Comparison of ENCODE assay signal across 9 mouse cellular contexts in the genomic region with DNA sequence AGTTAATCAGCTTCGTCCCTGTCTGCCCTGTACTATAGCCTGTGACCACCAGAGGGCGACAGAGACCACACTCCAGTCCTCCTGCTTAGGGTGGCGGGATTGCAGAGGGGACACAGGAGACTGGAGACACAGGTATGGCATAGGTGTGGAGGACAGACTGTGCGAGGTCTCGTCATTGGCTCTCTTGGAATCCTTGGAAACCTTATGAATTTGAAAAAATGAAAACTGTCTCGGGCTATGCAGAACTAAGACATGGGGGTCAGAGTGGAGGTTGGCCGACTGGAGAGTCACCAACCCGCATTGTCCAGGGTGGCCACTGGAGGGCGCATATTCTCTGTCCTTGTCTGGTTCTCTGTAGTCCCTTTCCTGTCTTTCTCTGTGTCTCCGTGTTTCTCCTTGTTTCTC. TPM values are rescaled to one million over a fixed set of nuclear protein-coding genes. Genes with fewer than 3 reads are reported as not detected.
DNase-seq lines count a peak whose midpoint lies in the region; ATAC-seq and TF ChIP-seq lines count a peak whose summit lies in the region.
"Had no signal": no experiment of that assay in that cellular context is flagged by ENCODE, and none has a peak within 500 bp of the region (broad histone marks: within the 10 kb centered on the region; RNA-seq: fewer than 3 reads in every experiment).

No protein-coding gene starts in this region.

- ATAC-seq in erythroblast, adult 5-6 weeks (replicated peaks; ENCODE audit: low FRiP score, poor library complexity, severe bottlenecking), result peak; percentile 82
- ATAC-seq in heart, embryonic 12.5 days (ENCODE audit: insufficient number of reproducible peaks, low FRiP score), result peak; percentile 55
- peak; percentile 55 for ATAC-seq in kidney, embryonic 16.5 days (ENCODE audit: low FRiP score, low TSS enrichment)

- no peaks in the 10 kb centered on the region for H3K36me3 ChIP-seq in heart, embryonic 12.5 days
- H3K36me3 ChIP-seq in kidney, embryonic 16.5 days (ENCODE audit: insufficient read depth, low read length), result no peaks in the 10 kb centered on the region
- H3K36me3 ChIP-seq in liver, adult 2 months (ENCODE audit: control insufficient read depth, insufficient read depth, low read length), result no peaks in the 10 kb centered on the region
- H3K36me3 ChIP-seq in myocyte (ENCODE audit: control insufficient read depth, insufficient read depth), result no peaks in the 10 kb centered on the region

- peak; percentile 82 for DNase-seq in CD4-positive helper T cell, adult 2 months (ENCODE audit: low read depth, low spot score)
- peak; percentile 94 for DNase-seq in brain, embryonic 14.5 days (ENCODE audit: low read depth)
- peak; percentile 67 for DNase-seq in liver, adult 2 months (ENCODE audit: extremely low read depth, low read depth, low spot score)
- DNase-seq in spleen, postnatal 4 days (ENCODE audit: low spot score in 2 of 2), result peak; percentile 80 to 95

- WGBS in heart, embryonic 12.5 days, result under 1% methylated on average over 10 of the region's 10 CpGs
- WGBS in kidney, embryonic 16.5 days, result under 1% methylated on average over 10 of the region's 10 CpGs
- 0% methylated on average over 10 of the region's 10 CpGs for WGBS in liver, adult 2 months

- H3K27ac ChIP-seq in heart, embryonic 12.5 days (ENCODE audit: poor library complexity, severe bottlenecking), result no peak overlapping the region
- no peak overlapping the region for H3K27ac ChIP-seq in kidney, embryonic 16.5 days (ENCODE audit: low read length)
- H3K27ac ChIP-seq in liver, adult 2 months (replicated peaks; ENCODE audit: insufficient read depth, low read depth, low read length), result no peak overlapping the region

- peak overlapping the region; percentile 23 for H3K4me3 ChIP-seq in heart, embryonic 12.5 days
- peak overlapping the region; percentile 29 for H3K4me3 ChIP-seq in kidney, embryonic 16.5 days (ENCODE audit: low read length)
- no peak overlapping the region for H3K4me3 ChIP-seq in liver, adult 2 months (ENCODE audit: insufficient read depth, low read depth, low read length)
- no peak overlapping the region for H3K4me3 ChIP-seq in myocyte
- H3K4me3 ChIP-seq: erythroblast, embryonic 14.5 days had no signal

- peaks cover 28% of the 10 kb centered on the region for H3K4me1 ChIP-seq in heart, embryonic 12.5 days (replicated peaks)
- H3K4me1 ChIP-seq in kidney, embryonic 16.5 days (ENCODE audit: insufficient read depth, low read length), result peaks cover 28% of the 10 kb centered on the region
- peaks cover 6% of the 10 kb centered on the region; the same call in 1 of the 2 replicates for H3K4me1 ChIP-seq in liver, adult 2 months (ENCODE audit: control insufficient read depth, insufficient read depth, low read length)

- peak overlapping the region; percentile 63 for H3K4me2 ChIP-seq in heart, embryonic 12.5 days
- peak overlapping the region; percentile 55 for H3K4me2 ChIP-seq in kidney, embryonic 16.5 days (replicated peaks; ENCODE audit: low read depth, low read length)
- peak overlapping the region; percentile 63 for H3K4me2 ChIP-seq in myocyte (ENCODE audit: low read depth)

- no peak overlapping the region for H3ac ChIP-seq in myocyte (ENCODE audit: control insufficient read depth, insufficient read length)

- H3K27me3 ChIP-seq in heart, embryonic 12.5 days (replicated peaks), result peaks cover 34% of the 10 kb centered on the region
- peaks cover 12% of the 10 kb centered on the region; the same call in 1 of the 2 replicates for H3K27me3 ChIP-seq in kidney, embryonic 16.5 days (ENCODE audit: insufficient read depth, low read length)
- no peaks in the 10 kb centered on the region; the same call in 1 of the 2 replicates for H3K27me3 ChIP-seq in liver, adult 2 months (ENCODE audit: control insufficient read depth, insufficient read depth, low read length)
- peaks cover 4% of the 10 kb centered on the region for H3K27me3 ChIP-seq in myocyte (ENCODE audit: control insufficient read depth, insufficient read depth, insufficient read length)

- no peak overlapping the region for H3K9ac ChIP-seq in heart, embryonic 12.5 days
- H3K9ac ChIP-seq in kidney, embryonic 16.5 days (replicated peaks; ENCODE audit: low read length), result no peak overlapping the region
- H3K9ac ChIP-seq in liver, adult 2 months (ENCODE audit: low read depth, low read length), result no peak overlapping the region

- H3K79me2 ChIP-seq in liver, adult 2 months (ENCODE audit: control insufficient read depth, insufficient read depth, low read length), result no peaks in the 10 kb centered on the region
- no peaks in the 10 kb centered on the region for H3K79me2 ChIP-seq in myocyte (ENCODE audit: control insufficient read depth, insufficient read depth)

- TF ChIP-seq POLR2A in brain, embryonic 14.5 days (IDR thresholded peaks at IDR 0.05; ENCODE audit: borderline replicate concordance, extremely low read depth, insufficient read depth, insufficient read length, poor library complexity, severe bottlenecking), result no peak
- TF ChIP-seq POLR2A in liver, adult 2 months (IDR thresholded peaks at IDR 0.05; ENCODE audit: extremely low read depth, insufficient read depth, low read length), result no peak
- no peak for TF ChIP-seq POLR2A in myocyte (IDR thresholded peaks at IDR 0.05; ENCODE audit: insufficient read length, low read depth)

- H3K9me3 ChIP-seq in heart, embryonic 12.5 days (replicated peaks), result no peaks in the 10 kb centered on the region
- no peaks in the 10 kb centered on the region for H3K9me3 ChIP-seq in kidney, embryonic 16.5 days (ENCODE audit: low read length)

- peak; percentile 91 for TF ChIP-seq CTCF in brain, embryonic 14.5 days (IDR thresholded peaks at IDR 0.05; ENCODE audit: borderline replicate concordance, extremely low read depth, insufficient read depth, insufficient read length)
- TF ChIP-seq CTCF in liver, adult 2 months (IDR thresholded peaks at IDR 0.05; ENCODE audit: low read depth, low read length), result peak; percentile 95

TF ChIP-seq in myocyte, 11 proteins besides CTCF, POLR2A, EP300 and RAD21:
- TF ChIP-seq MYOG (IDR thresholded peaks at IDR 0.05; ENCODE audit: control insufficient read depth in 1 of 3, insufficient read depth in 1 of 3, insufficient read length in 2 of 3, low read depth in 2 of 3) (no peak), REST (IDR thresholded peaks at IDR 0.05; ENCODE audit: insufficient read depth, insufficient read length) (no peak)

RNA-seq across cellular contexts. Expression of a gene that starts 1.8 kb away (rescaled TPM):
- polyA plus RNA-seq in brain, embryonic 14.5 days (2012; rRNA removed), result 1.3 and 1.7 TPM in 2 replicates
- not detected in 2 replicates for total RNA-seq in erythroblast, adult 5-6 weeks (2015; ENCODE audit: low replicate concordance)
- total RNA-seq in erythroblast, adult 5-6 weeks (2017; ENCODE audit: low replicate concordance), result not detected in 2 replicates
- polyA plus RNA-seq in heart, embryonic 12.5 days (2016; fragmentation: Nextera tagmentation; extraction: Ambion mirVana), result not detected in 2 replicates
- polyA plus RNA-seq in kidney, embryonic 16.5 days (2015; fragmentation: Nextera tagmentation; extraction: Ambion mirVana), result 0.14 and 0.22 TPM in 2 replicates
- total RNA-seq in liver, adult 2 months (2014; rRNA removed), result not detected in 2 replicates
- polyA plus RNA-seq in liver, adult 2 months (2012; rRNA removed), result not detected in 2 replicates
- polyA plus RNA-seq in myocyte (2012; fragmentation: generic; extraction: Trizol), result not detected
- polyA plus RNA-seq: erythroblast, embryonic 14.5 days had no signal

RNA-seq across cellular contexts. Expression of a gene that starts 49.2 kb away (rescaled TPM):
- 70.3 and 70.4 TPM in 2 replicates for polyA plus RNA-seq in brain, embryonic 14.5 days (2012; rRNA removed)
- total RNA-seq in erythroblast, adult 5-6 weeks (2015; ENCODE audit: low replicate concordance), result 23.2 and 30.0 TPM in 2 replicates
- 37.8 and 38.3 TPM in 2 replicates for total RNA-seq in erythroblast, adult 5-6 weeks (2017; ENCODE audit: low replicate concordance)
- 14.0 and 15.3 TPM in 2 replicates for polyA plus RNA-seq in heart, embryonic 12.5 days (2016; fragmentation: Nextera tagmentation; extraction: Ambion mirVana)
- polyA plus RNA-seq in kidney, embryonic 16.5 days (2015; fragmentation: Nextera tagmentation; extraction: Ambion mirVana), result 6.7 and 7.9 TPM in 2 replicates
- total RNA-seq in liver, adult 2 months (2014; rRNA removed), result 2.6 and 3.6 TPM in 2 replicates
- polyA plus RNA-seq in liver, adult 2 months (2012; rRNA removed), result 8.5 and 10.0 TPM in 2 replicates
- 14.7 TPM for polyA plus RNA-seq in myocyte (2012; fragmentation: generic; extraction: Trizol)

Comparison
In these comparisons a context has a peak if more than half of its experiments do, and no peak if none do; other contexts are left out.
1. H3K4me3 ChIP-seq: peak in heart, embryonic 12.5 days (single experiment) and kidney, embryonic 16.5 days (single experiment); none in liver, adult 2 months (single experiment) and myocyte (single experiment).
2. Peak in every context shown above with its lines, with median percentiles within 50 percentile points of each other: DNase-seq, ATAC-seq and H3K4me2 ChIP-seq.